Mouse (Mus musculus): ENCODE data around the gene Cox10. TPM values are rescaled to one million over a fixed set of nuclear protein-coding genes. Genes with fewer than 3 reads are reported as not detected.

The Cox10 gene
- polyA plus RNA-seq, 1 experiment: 21.6 TPM

DNA sequence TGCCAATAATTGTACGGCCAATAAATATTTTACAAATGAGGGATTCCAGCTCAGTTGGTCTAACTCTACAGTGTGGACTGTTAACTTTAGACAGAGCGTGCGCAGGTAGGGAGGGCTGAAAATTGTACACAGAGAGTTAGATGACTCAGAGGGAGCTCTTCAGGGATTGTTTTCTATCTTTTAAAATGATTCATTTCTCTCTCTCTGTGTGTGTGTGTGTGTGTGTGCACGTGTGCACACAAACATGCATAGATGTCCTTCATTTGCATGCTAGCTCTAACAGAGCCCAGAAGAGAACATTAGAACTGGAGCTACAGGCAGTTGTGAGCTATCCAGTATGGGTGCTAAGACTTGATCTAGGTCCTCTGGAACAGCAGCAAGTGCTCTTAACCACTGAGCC lies 17.0 kb downstream of the Cox10 start:
- TF ChIP-seq CTCF (IDR thresholded peaks at IDR 0.05; ENCODE audit: control insufficient read depth, insufficient read depth, insufficient read length) (no peak), MYOD1 (IDR thresholded peaks at IDR 0.05; ENCODE audit: control insufficient read depth, insufficient read length, low read depth) (no peak), USF1 (IDR thresholded peaks at IDR 0.05; ENCODE audit: low read depth) (no peak), MAX (IDR thresholded peaks at IDR 0.05) (no peak), MYOG (IDR thresholded peaks at IDR 0.05; ENCODE audit: control insufficient read depth, extremely low read depth, insufficient read length) (no peak), FOSL1 (IDR thresholded peaks at IDR 0.05; ENCODE audit: insufficient read depth, low read length, poor library complexity, severe bottlenecking) (no peak), CEBPB (IDR thresholded peaks at IDR 0.05; ENCODE audit: low read depth) (no peak)
- no peaks in the 10 kb centered on the region for H3K27me3 ChIP-seq (ENCODE audit: control insufficient read depth, insufficient read depth, insufficient read length)

DNA sequence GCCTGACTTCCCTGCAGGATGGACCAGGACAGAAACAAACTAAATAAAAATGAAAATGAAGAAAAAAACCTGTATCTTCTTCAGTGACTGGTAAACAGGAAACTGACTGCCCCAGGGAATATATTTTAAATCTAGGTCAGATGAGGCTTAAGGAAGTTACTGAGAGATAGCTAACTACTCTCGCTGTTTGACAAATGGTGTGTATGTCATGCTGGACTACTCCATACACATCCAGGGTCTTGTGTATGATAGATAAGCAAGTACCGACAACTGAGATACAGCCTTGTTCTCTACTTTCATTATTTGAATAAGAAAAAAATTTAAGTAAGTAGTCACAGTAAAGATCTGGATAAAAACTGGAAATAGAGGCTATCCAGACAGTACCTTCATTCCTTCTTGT lies 20.0 kb downstream of the Cox10 start:
- H3K79me3 ChIP-seq (ENCODE audit: low read depth): no peaks in the 10 kb centered on the region
- no peak overlapping the region for H3ac ChIP-seq (ENCODE audit: control insufficient read depth, insufficient read length, low read depth)
- no peak for TF ChIP-seq USF1 (IDR thresholded peaks at IDR 0.05; ENCODE audit: low read depth)
- TF ChIP-seq MAX (IDR thresholded peaks at IDR 0.05): no peak
- TF ChIP-seq MYOG (IDR thresholded peaks at IDR 0.05; ENCODE audit: control insufficient read depth, extremely low read depth, insufficient read length): no peak
- TF ChIP-seq FOSL1 (IDR thresholded peaks at IDR 0.05; ENCODE audit: insufficient read depth, low read length, poor library complexity, severe bottlenecking): no peak
- no peak for TF ChIP-seq CTCF (IDR thresholded peaks at IDR 0.05; ENCODE audit: control insufficient read depth, insufficient read depth, insufficient read length)
- TF ChIP-seq MYOD1 (IDR thresholded peaks at IDR 0.05; ENCODE audit: control insufficient read depth, insufficient read length, low read depth): no peak
- TF ChIP-seq CEBPB (IDR thresholded peaks at IDR 0.05; ENCODE audit: low read depth): no peak

More for the DNA sequence above, 17.0 kb downstream of the Cox10 start:
- H3K36me3 ChIP-seq (ENCODE audit: control insufficient read depth, insufficient read depth): peaks cover 37% of the 10 kb centered on the region
- H3K79me2 ChIP-seq (ENCODE audit: control insufficient read depth, insufficient read depth): no peaks in the 10 kb centered on the region
- no peak overlapping the region for H3ac ChIP-seq (ENCODE audit: control insufficient read depth, insufficient read length, low read depth)
- peaks cover 2% of the 10 kb centered on the region for H3K79me3 ChIP-seq (ENCODE audit: low read depth)
- no peak overlapping the region for H3K4me3 ChIP-seq (ENCODE audit: insufficient read depth, poor library complexity, severe bottlenecking)

DNA sequence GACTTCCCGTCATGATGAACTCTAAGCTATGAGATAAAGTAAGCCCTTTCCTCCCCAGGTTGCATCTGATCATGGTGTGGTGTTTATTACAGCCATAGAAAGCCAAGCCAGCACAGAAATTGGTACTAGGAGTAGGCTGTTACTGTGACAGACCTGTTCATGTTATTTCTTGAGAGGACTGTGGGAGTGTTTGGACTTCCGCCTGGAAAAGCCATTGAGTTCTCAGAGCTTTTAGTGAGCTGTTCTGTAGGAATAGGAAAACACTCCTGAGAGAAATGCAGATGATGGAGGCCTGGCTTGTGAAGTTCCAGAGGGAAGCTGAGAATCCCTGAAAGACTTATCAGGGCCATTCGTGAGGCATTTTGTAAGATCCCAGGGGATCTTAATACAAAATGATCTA lies 20.8 kb downstream of the Cox10 start:
- no peaks in the 10 kb centered on the region for H3K27me3 ChIP-seq (ENCODE audit: control insufficient read depth, insufficient read depth, insufficient read length)
- H3K79me2 ChIP-seq (ENCODE audit: control insufficient read depth, insufficient read depth): peaks cover 8% of the 10 kb centered on the region
- no peaks in the 10 kb centered on the region for H3K79me3 ChIP-seq (ENCODE audit: low read depth)
- peaks cover 12% of the 10 kb centered on the region for H3K36me3 ChIP-seq (ENCODE audit: control insufficient read depth, insufficient read depth)
- H3ac ChIP-seq (ENCODE audit: control insufficient read depth, insufficient read length, low read depth): no peak overlapping the region
- TF ChIP-seq CEBPB (IDR thresholded peaks at IDR 0.05; ENCODE audit: low read depth) (no peak), USF1 (IDR thresholded peaks at IDR 0.05; ENCODE audit: low read depth) (no peak), CTCF (IDR thresholded peaks at IDR 0.05; ENCODE audit: control insufficient read depth, insufficient read depth, insufficient read length) (no peak)
- no peak overlapping the region for H3K4me3 ChIP-seq (ENCODE audit: insufficient read depth, poor library complexity, severe bottlenecking)

More for the DNA sequence above, 20.0 kb downstream of the Cox10 start:
- Histone ChIP-seq H3K27me3 (ENCODE audit: control insufficient read depth, insufficient read depth, insufficient read length) (no peaks in the 10 kb centered on the region), H3K4me3 (ENCODE audit: insufficient read depth, poor library complexity, severe bottlenecking) (no peak overlapping the region), H3K79me2 (ENCODE audit: control insufficient read depth, insufficient read depth) (peaks cover 7% of the 10 kb centered on the region), H3K36me3 (ENCODE audit: control insufficient read depth, insufficient read depth) (peaks cover 14% of the 10 kb centered on the region)

DNA sequence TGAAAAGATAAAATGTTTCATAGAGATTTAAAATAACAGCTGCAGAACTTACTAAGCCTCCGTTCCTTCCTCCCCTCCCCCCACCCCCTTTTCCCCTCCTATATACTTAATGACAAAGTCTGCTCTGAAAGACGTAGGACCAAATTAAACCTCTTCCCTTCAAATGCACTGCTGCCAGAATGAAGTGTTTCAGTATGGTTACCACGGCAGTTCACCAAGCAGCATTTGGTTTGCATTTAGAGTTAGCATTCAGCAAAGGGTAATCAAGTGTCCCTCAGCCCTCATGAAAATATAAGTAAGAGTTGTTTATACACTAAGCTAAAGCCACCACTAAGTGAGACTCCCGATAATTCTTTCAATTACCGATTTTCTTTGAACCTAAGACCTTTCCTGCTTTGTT lies 25.9 kb downstream of the Cox10 start:
- TF ChIP-seq CTCF (IDR thresholded peaks at IDR 0.05; ENCODE audit: control insufficient read depth, insufficient read depth, insufficient read length) (no peak), MAX (IDR thresholded peaks at IDR 0.05) (no peak), MYOD1 (IDR thresholded peaks at IDR 0.05; ENCODE audit: control insufficient read depth, insufficient read length, low read depth) (no peak), USF1 (IDR thresholded peaks at IDR 0.05; ENCODE audit: low read depth) (no peak)
- Histone ChIP-seq H3K36me3 (ENCODE audit: control insufficient read depth, insufficient read depth) (peaks cover 2% of the 10 kb centered on the region), H3K4me3 (ENCODE audit: insufficient read depth, poor library complexity, severe bottlenecking) (no peak overlapping the region), H3K27me3 (ENCODE audit: control insufficient read depth, insufficient read depth, insufficient read length) (no peaks in the 10 kb centered on the region), H3K79me3 (ENCODE audit: low read depth) (no peaks in the 10 kb centered on the region), H3ac (ENCODE audit: control insufficient read depth, insufficient read length, low read depth) (no peak overlapping the region), H3K79me2 (ENCODE audit: control insufficient read depth, insufficient read depth) (peaks cover 8% of the 10 kb centered on the region)

DNA sequence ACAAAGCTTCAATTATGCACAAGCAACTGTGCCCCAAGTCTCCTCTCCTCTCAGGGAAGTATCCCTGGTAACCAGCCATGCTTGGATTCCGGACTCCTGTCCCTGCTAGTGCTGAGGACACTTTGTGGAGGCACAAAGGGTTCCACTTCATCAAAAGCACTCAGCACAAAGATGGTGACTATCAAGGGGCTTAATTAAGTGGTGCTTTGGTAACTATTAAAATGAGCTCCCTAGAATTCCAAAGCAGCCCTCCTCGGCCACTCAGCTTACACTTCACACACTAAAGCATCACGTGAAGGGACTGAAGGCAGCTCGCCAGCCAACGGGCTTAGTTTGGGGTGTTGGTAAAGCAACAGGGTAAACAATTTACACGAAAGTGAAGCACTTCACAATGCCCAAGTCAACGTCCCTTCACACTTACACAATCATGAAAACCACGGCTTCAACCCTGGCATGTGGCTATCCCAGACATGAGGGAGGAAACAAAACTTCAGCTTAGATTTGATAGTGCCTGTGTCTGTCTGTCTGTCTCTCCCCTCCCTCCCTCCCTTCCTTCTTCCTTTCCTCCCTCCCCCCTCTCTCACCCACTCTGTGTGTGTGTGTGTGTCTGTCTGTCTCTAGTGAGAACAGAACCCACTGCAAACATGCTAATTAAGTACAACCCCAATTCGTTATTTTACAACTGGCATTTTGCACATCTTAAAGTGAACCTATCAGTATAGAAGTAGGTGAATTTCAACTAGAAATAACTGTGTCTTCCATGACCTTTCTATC lies 27.9 kb downstream of the Cox10 start:
- Histone ChIP-seq H3ac (ENCODE audit: control insufficient read depth, insufficient read length, low read depth) (no peak overlapping the region), H3K4me3 (ENCODE audit: insufficient read depth, poor library complexity, severe bottlenecking) (no peak overlapping the region), H3K79me2 (ENCODE audit: control insufficient read depth, insufficient read depth) (peaks cover 8% of the 10 kb centered on the region), H3K79me3 (ENCODE audit: low read depth) (no peaks in the 10 kb centered on the region), H3K36me3 (ENCODE audit: control insufficient read depth, insufficient read depth) (peaks cover 3% of the 10 kb centered on the region), H3K27me3 (ENCODE audit: control insufficient read depth, insufficient read depth, insufficient read length) (no peaks in the 10 kb centered on the region)
- TF ChIP-seq MYOD1 (IDR thresholded peaks at IDR 0.05; ENCODE audit: control insufficient read depth, insufficient read length, low read depth) (no peak), MAX (IDR thresholded peaks at IDR 0.05) (no peak), CEBPB (IDR thresholded peaks at IDR 0.05; ENCODE audit: low read depth) (no peak), USF1 (IDR thresholded peaks at IDR 0.05; ENCODE audit: low read depth) (no peak), MYOG (IDR thresholded peaks at IDR 0.05; ENCODE audit: control insufficient read depth, extremely low read depth, insufficient read length) (no peak), FOSL1 (IDR thresholded peaks at IDR 0.05; ENCODE audit: insufficient read depth, low read length, poor library complexity, severe bottlenecking) (no peak)

DNA sequence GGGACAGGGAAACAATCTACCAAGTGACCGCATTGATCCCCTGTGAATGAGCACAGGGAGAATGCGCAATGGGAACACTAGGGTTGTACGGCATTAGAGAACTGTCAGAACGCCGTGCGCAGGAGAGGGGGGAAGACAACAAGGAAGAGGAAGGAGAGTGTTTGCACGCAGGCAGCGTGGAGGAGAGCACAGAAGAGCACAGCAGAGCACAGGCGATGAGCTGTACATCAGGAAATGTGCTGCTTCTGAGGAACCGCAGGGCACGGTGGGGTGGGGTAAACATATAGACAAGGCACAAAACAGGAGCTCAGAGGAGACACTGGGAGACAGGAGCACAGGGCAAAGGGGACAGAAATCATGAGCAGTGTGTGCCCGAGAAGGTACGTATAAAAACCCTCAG lies 31.8 kb downstream of the Cox10 start:
- Histone ChIP-seq H3K27me3 (ENCODE audit: control insufficient read depth, insufficient read depth, insufficient read length) (no peaks in the 10 kb centered on the region), H3K79me3 (ENCODE audit: low read depth) (no peaks in the 10 kb centered on the region), H3K36me3 (ENCODE audit: control insufficient read depth, insufficient read depth) (peaks cover 34% of the 10 kb centered on the region), H3ac (ENCODE audit: control insufficient read depth, insufficient read length, low read depth) (no peak overlapping the region), H3K79me2 (ENCODE audit: control insufficient read depth, insufficient read depth) (no peaks in the 10 kb centered on the region), H3K4me3 (ENCODE audit: insufficient read depth, poor library complexity, severe bottlenecking) (no peak overlapping the region)
- TF ChIP-seq FOSL1 (IDR thresholded peaks at IDR 0.05; ENCODE audit: insufficient read depth, low read length, poor library complexity, severe bottlenecking) (no peak), MYOG (IDR thresholded peaks at IDR 0.05; ENCODE audit: control insufficient read depth, extremely low read depth, insufficient read length) (no peak), CTCF (IDR thresholded peaks at IDR 0.05; ENCODE audit: control insufficient read depth, insufficient read depth, insufficient read length) (no peak), CEBPB (IDR thresholded peaks at IDR 0.05; ENCODE audit: low read depth) (no peak), USF1 (IDR thresholded peaks at IDR 0.05; ENCODE audit: low read depth) (no peak), MYOD1 (IDR thresholded peaks at IDR 0.05; ENCODE audit: control insufficient read depth, insufficient read length, low read depth) (no peak), MAX (IDR thresholded peaks at IDR 0.05) (no peak)
